Mouse (Mus musculus) MEL (cell line): ENCODE measurements around the gene Duox2. TPM values are rescaled to one million over a fixed set of nuclear protein-coding genes. Genes with fewer than 3 reads are reported as not detected.
"Not testable (repeated sequence)": the region's sequence is repeated elsewhere in the genome, so short reads cannot be mapped to it uniquely, and the experiment has no call there.

Experiments
- DNase-seq: peaks from one replicate; pipeline ENCODE4 v3.0.0; 2011; ENCODE audit warnings: low read depth, low spot score
- H3K27ac ChIP-seq: 2 replicates; pipeline ENCODE4 v1.5.1; 2012; ENCODE audit warnings: low read depth, mild to moderate bottlenecking, control low read depth, low read length, moderate library complexity; ENCODE audit not compliant: control insufficient read depth
- H3K27me3 ChIP-seq, 2 experiments: fragments of 150-350 bp in 1 of 2; sonication (generic) in 1 of 2; 2 replicates each; pipeline ENCODE4 v1.6.1; 2012; ENCODE audit warnings: low read length in 2 of 2, mild to moderate bottlenecking in 2 of 2, improper control_type of control experiment in 1 of 2, moderate library complexity in 1 of 2; ENCODE audit not compliant: insufficient read depth in 2 of 2, control insufficient read depth in 1 of 2
- H3K36me3 ChIP-seq, 2 experiments: 2 replicates each; pipeline ENCODE4 v1.6.1; 2012 to 2014; ENCODE audit warnings: low read length in 2 of 2, improper control_type of control experiment in 1 of 2, inconsistent platforms in 1 of 2, mild to moderate bottlenecking in 1 of 2; ENCODE audit not compliant: insufficient read depth in 2 of 2, control insufficient read depth in 1 of 2
- H3K4me1 ChIP-seq, 2 experiments: fragments of 150-350 bp in 1 of 2; sonication (generic) in 1 of 2; 2 replicates each; pipeline ENCODE4 v1.6.1; 2012; ENCODE audit warnings: low read length in 2 of 2, improper control_type of control experiment in 1 of 2, mild to moderate bottlenecking in 1 of 2; ENCODE audit not compliant: insufficient read depth in 2 of 2, control insufficient read depth in 1 of 2
- H3K4me3 ChIP-seq, 2 experiments: fragments of 150-350 bp in 1 of 2; sonication (generic) in 1 of 2; 2 replicates each; pipeline ENCODE4 v1.5.1; 2012; ENCODE audit warnings: low read depth in 2 of 2, low read length in 2 of 2, mild to moderate bottlenecking in 2 of 2, moderate library complexity in 2 of 2, control low read depth in 1 of 2, improper control_type of control experiment in 1 of 2; ENCODE audit not compliant: control insufficient read depth in 1 of 2, insufficient read depth in 1 of 2
- H3K79me2 ChIP-seq: 2 replicates; pipeline ENCODE4 v1.6.1; 2012; ENCODE audit warnings: mild to moderate bottlenecking, low read length, moderate library complexity; ENCODE audit not compliant: control insufficient read depth, poor library complexity, insufficient read depth
- H3K9ac ChIP-seq: 2 replicates; pipeline ENCODE4 v1.6.1; 2012; ENCODE audit warnings: low read depth, mild to moderate bottlenecking, control low read depth, low read length, moderate library complexity; ENCODE audit not compliant: control insufficient read depth, poor library complexity, severe bottlenecking
- H3K9me3 ChIP-seq: fragments of 150-350 bp; sonication (generic); replicated peaks from 2 replicates; pipeline ENCODE4 v1.6.1; 2012; ENCODE audit warnings: mild to moderate bottlenecking, low read length, improper control_type of control experiment, moderate library complexity; ENCODE audit not compliant: insufficient read depth
- BHLHE40 ChIP-seq: IDR thresholded peaks from 2 replicates; pipeline ENCODE4 v1.6.1; 2012; ENCODE audit warnings: low read depth, mild to moderate bottlenecking, inconsistent platforms, low read length, improper control_type of control experiment, borderline replicate concordance
- CTCF ChIP-seq, 3 experiments: IDR thresholded peaks in 2 of 3; conservative IDR thresholded peaks in 1 of 3; 2 replicates each; pipeline ENCODE4 v1.5.1; 2011 to 2012; ENCODE audit warnings: low read length in 3 of 3, low read depth in 2 of 3, mild to moderate bottlenecking in 2 of 3, improper control_type of control experiment in 1 of 3, inconsistent platforms in 1 of 3, mixed read lengths in 1 of 3, moderate library complexity in 1 of 3; ENCODE audit not compliant: control insufficient read depth in 1 of 3, insufficient read depth in 1 of 3, poor library complexity in 1 of 3, severe bottlenecking in 1 of 3
- E2F4 ChIP-seq: IDR thresholded peaks from 2 replicates; pipeline ENCODE4 v1.6.1; 2011; ENCODE audit warnings: low read depth, low read length, improper control_type of control experiment, borderline replicate concordance
- ETS1 ChIP-seq: IDR thresholded peaks from 2 replicates; pipeline ENCODE4 v1.6.1; 2012; ENCODE audit warnings: low read depth, mild to moderate bottlenecking, inconsistent platforms, low read length, improper control_type of control experiment, moderate library complexity
- JUND ChIP-seq: IDR thresholded peaks from 2 replicates; pipeline ENCODE4 v1.6.1; 2011; ENCODE audit warnings: low read depth, mild to moderate bottlenecking, improper control_type of control experiment, low read length
- KAT2A ChIP-seq: conservative IDR thresholded peaks from 2 replicates; pipeline ENCODE4 v1.6.1; 2012; ENCODE audit warnings: low read depth, low read length, improper control_type of control experiment, inconsistent platforms
- MAFK ChIP-seq: IDR thresholded peaks from 2 replicates; pipeline ENCODE4 v1.6.1; 2011; ENCODE audit warnings: low read depth, mild to moderate bottlenecking, low read length, improper control_type of control experiment, borderline replicate concordance
- NELFE ChIP-seq: IDR thresholded peaks from 2 replicates; pipeline ENCODE4 v1.6.1; 2011; ENCODE audit warnings: low read depth, low read length, improper control_type of control experiment
- NRF1 ChIP-seq: IDR thresholded peaks from 2 replicates; pipeline ENCODE4 v1.6.1; 2014; ENCODE audit warnings: low read depth, mild to moderate bottlenecking, inconsistent platforms, low read length, improper control_type of control experiment, moderate library complexity; ENCODE audit not compliant: poor library complexity, insufficient read depth, severe bottlenecking
- POLR2AphosphoS2 ChIP-seq: IDR thresholded peaks from 2 replicates; pipeline ENCODE4 v1.6.1; 2011; ENCODE audit warnings: low read length, improper control_type of control experiment
- POLR2AphosphoS5 ChIP-seq: IDR thresholded peaks from 2 replicates; pipeline ENCODE4 v1.6.1; 2012; ENCODE audit warnings: low read depth, borderline replicate concordance, mild to moderate bottlenecking, inconsistent platforms, low read length, moderate library complexity, mixed read lengths
- SIN3A ChIP-seq: IDR thresholded peaks from 2 replicates; pipeline ENCODE4 v1.6.1; 2012; ENCODE audit warnings: low read length, improper control_type of control experiment, inconsistent platforms
- TBP ChIP-seq: IDR thresholded peaks from 2 replicates; pipeline ENCODE4 v1.8.0; 2011; ENCODE audit warnings: low read depth, low read length, improper control_type of control experiment
- USF2 ChIP-seq, 2 experiments: IDR thresholded peaks; 2 replicates each; pipeline ENCODE4 v1.6.1; 2011 to 2012; ENCODE audit warnings: improper control_type of control experiment in 2 of 2, low read length in 2 of 2, borderline replicate concordance in 1 of 2, inconsistent platforms in 1 of 2, low read depth in 1 of 2, mild to moderate bottlenecking in 1 of 2; ENCODE audit not compliant: insufficient read depth in 1 of 2
- ZKSCAN1 ChIP-seq: IDR thresholded peaks from 2 replicates; pipeline ENCODE4 v1.6.1; 2012; ENCODE audit warnings: low read depth, mild to moderate bottlenecking, inconsistent platforms, low read length, improper control_type of control experiment, moderate library complexity
- ZNF384 ChIP-seq: IDR thresholded peaks from 2 replicates; pipeline ENCODE4 v1.6.1; 2012; ENCODE audit warnings: low read depth, mild to moderate bottlenecking, inconsistent platforms, low read length, improper control_type of control experiment
- polyA plus RNA-seq, 2 experiments: library from polyadenylated mRNA; stranded (reverse) in 1 of 2; unstranded in 1 of 2; fragments of >175 nt in 1 of 2; fragments of >200 nt in 1 of 2; gene quantifications; 2 replicates each; pipeline versions ENCODE4 v1.2.1 to v1.2.4; 2012; ENCODE audit warnings: low replicate concordance in 2 of 2, low read depth in 1 of 2; ENCODE audit not compliant: insufficient read length in 2 of 2, insufficient read depth in 1 of 2, missing spikeins in 1 of 2
- total RNA-seq: library from RNA; depleted of rRNA; stranded (reverse); fragments of 300-350 nt; gene quantifications from 2 replicates; pipeline ENCODE4 v1.2.3, GENCODE M21; 2012; rRNA removed

Duox2 gene
- not detected in 2 replicates for total RNA-seq
- not detected for polyA plus RNA-seq

GRCm38 (mm10) chr2:122298096-122298499 is at the start of gene Duox2:
Gene Duox2 (minus strand): TSS chr2:122298449.
- Histone ChIP-seq H3K79me2 (no peaks in the 10 kb centered on the region), H3K27me3 (no peaks in the 10 kb centered on the region), H3K36me3 (no peaks in the 10 kb centered on the region), H3K27ac (no peak within 1 kb of the TSS), H3K9me3 (no peaks in the 10 kb centered on the region), H3K4me3 (no peak within 1 kb of the TSS), H3K4me1 (no peaks in the 10 kb centered on the region), H3K9ac (no peak within 1 kb of the TSS)
- TF ChIP-seq CTCF (IDR thresholded peaks at IDR 0.05 in 2 of 3, conservative IDR thresholded peaks at IDR 0.05 in 1 of 3; ENCODE audit: control insufficient read depth in 1 of 3, insufficient read depth in 1 of 3, low read depth in 2 of 3, low read length in 3 of 3, poor library complexity in 1 of 3, severe bottlenecking in 1 of 3) (no peak), KAT2A (no peak)
- no peak for DNase-seq

GRCm38 (mm10) chr2:122347257-122347656 is 49.0 kb upstream of the Duox2 start:
- H3K27me3 ChIP-seq, result no peaks in the 10 kb centered on the region

GRCm38 (mm10) chr2:122346164-122346563 is 47.9 kb upstream of the Duox2 start:
- not testable (repeated sequence) for H3K9me3 ChIP-seq, H3K27ac ChIP-seq, H3K4me3 ChIP-seq, H3K9ac ChIP-seq, H3K27me3 ChIP-seq, DNase-seq, H3K79me2 ChIP-seq, H3K4me1 ChIP-seq
- H3K36me3 ChIP-seq, result peaks cover 0 to 12% of the 10 kb centered on the region in 2 experiments; a peak in 2 of 4 replicates

More at GRCm38 (mm10) chr2:122347257-122347656, 49.0 kb upstream of the Duox2 start:
- TF ChIP-seq E2F4 (no peak), SIN3A (no peak), CTCF (IDR thresholded peaks at IDR 0.05 in 2 of 3, conservative IDR thresholded peaks at IDR 0.05 in 1 of 3; ENCODE audit: control insufficient read depth in 1 of 3, insufficient read depth in 1 of 3, low read depth in 2 of 3, low read length in 3 of 3, poor library complexity in 1 of 3, severe bottlenecking in 1 of 3) (no peak), MAFK (no peak), USF2 (IDR thresholded peaks at IDR 0.05; ENCODE audit: borderline replicate concordance in 1 of 2, insufficient read depth in 1 of 2, low read depth in 1 of 2, low read length in 2 of 2) (no peak), KAT2A (no peak), POLR2AphosphoS5 (no peak), BHLHE40 (no peak), NRF1 (no peak), ZNF384 (no peak), POLR2AphosphoS2 (no peak), ZKSCAN1 (no peak), JUND (no peak), NELFE (no peak), ETS1 (no peak), TBP (no peak)
- DNase-seq, result no peak
- peaks cover 3 to 4% of the 10 kb centered on the region in 2 experiments for H3K4me1 ChIP-seq
- H3K79me2 ChIP-seq, result peaks cover 1% of the 10 kb centered on the region; the same call in 1 of the 2 replicates
- no peaks in the 10 kb centered on the region for H3K9me3 ChIP-seq
- H3K4me3 ChIP-seq, result no peak overlapping the region
- no peak overlapping the region for H3K27ac ChIP-seq
- H3K36me3 ChIP-seq, result peaks cover 0 to 8% of the 10 kb centered on the region in 2 experiments; a peak in 2 of 4 replicates
- H3K9ac ChIP-seq, result no peak overlapping the region
